Mouse (Mus musculus) kidney, adult 2 months (tissue): ENCODE measurements at regions not wholly inside any gene's neighbourhood (a gene's known extent, or its start where the extent isn't known, plus 50 kb on each side); places are given as distances from the start of the nearest gene placed in this dataset.

Experiments used
- CTCF ChIP-seq: fragments of 200-500 bp; conservative IDR thresholded peaks from 2 replicates; pipeline ENCODE4 v1.5.1; 2011; ENCODE audit warnings: low read depth, mild to moderate bottlenecking, control low read depth, low read length, moderate library complexity, mixed read lengths; ENCODE audit not compliant: insufficient read depth, insufficient read length
- POLR2A ChIP-seq: fragments of 200-500 bp; IDR thresholded peaks from one replicate; pipeline ENCODE4 v1.6.1; 2011; ENCODE audit warnings: low read depth, low read length, control low read depth

DNA sequence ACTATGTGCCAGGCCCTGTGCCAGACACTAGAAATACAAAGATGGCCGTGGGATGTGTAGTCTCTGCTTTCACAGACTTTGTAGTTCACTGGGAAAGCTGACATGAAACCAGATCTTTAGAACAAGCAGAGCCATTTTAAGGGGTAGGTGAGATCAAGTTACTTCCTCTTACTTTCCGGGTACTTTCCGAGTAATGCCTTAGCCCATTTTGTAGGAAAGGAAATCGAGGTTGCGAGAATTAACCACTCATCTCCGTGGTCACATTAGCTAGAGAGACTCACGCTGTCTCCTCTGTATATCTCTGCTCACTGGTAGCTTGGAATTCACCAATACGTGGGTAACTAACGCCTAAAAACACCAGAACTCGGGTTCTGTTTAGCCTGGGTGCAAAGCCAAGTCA lies 93.3 kb downstream of the Ier5 start:
- no peak for TF ChIP-seq CTCF
- no peak for TF ChIP-seq POLR2A
